Mouse (Mus musculus): ENCODE data around the gene Upk3a. TPM values are rescaled to one million over a fixed set of nuclear protein-coding genes. Genes with fewer than 3 reads are reported as not detected.
A peak's percentile ranks its signal among the peaks of the same experiment; 100 is the strongest.

The Upk3a gene
- polyA plus RNA-seq, 1 experiment from 2014 or later: 2.1 TPM

GRCm38 (mm10) chr15:85037343-85037690 is 20.4 kb downstream of the Upk3a start:
- Histone ChIP-seq H3K4me2 (ENCODE audit: low read length) (peak overlapping the region; percentile 90), H3K27ac (ENCODE audit: low read depth) (no peak overlapping the region), H3K27me3 (replicated peaks; ENCODE audit: control insufficient read depth, insufficient read depth, low read length) (no peaks in the 10 kb centered on the region), H3K4me1 (replicated peaks; ENCODE audit: control insufficient read depth, insufficient read depth, low read length) (peaks cover 21% of the 10 kb centered on the region), H3K9me3 (ENCODE audit: control insufficient read depth, low read length) (peaks cover 3% of the 10 kb centered on the region; the same call in 1 of the 2 replicates), H3K4me3 (ENCODE audit: low read depth, low read length) (peak overlapping the region; percentile 72), H3K9ac (ENCODE audit: low read length) (peak overlapping the region; percentile 80), H3K36me3 (ENCODE audit: control insufficient read depth, insufficient read depth, low read length) (no peaks in the 10 kb centered on the region)
- DNase-seq (ENCODE audit: low spot score) (no peak), ATAC-seq (replicated peaks; ENCODE audit: low FRiP score, low TSS enrichment, low read depth) (no peak)
- WGBS: 5% methylated on average over 8 of the region's 8 CpGs

GRCm38 (mm10) chr15:85041546-85042225 is 24.7 kb downstream of the Upk3a start:
- ATAC-seq (replicated peaks; ENCODE audit: low FRiP score, low TSS enrichment, low read depth) (no peak), DNase-seq (ENCODE audit: low spot score) (no peak)
- WGBS: 72% methylated on average over 10 of the region's 10 CpGs
- no peak overlapping the region for H3K9ac ChIP-seq (ENCODE audit: low read length)
- peak overlapping the region; percentile 20; the same call in 1 of the 2 replicates for H3K4me2 ChIP-seq (ENCODE audit: low read length)
- H3K4me1 ChIP-seq (replicated peaks; ENCODE audit: control insufficient read depth, insufficient read depth, low read length): peaks cover 25% of the 10 kb centered on the region
- H3K9me3 ChIP-seq (ENCODE audit: control insufficient read depth, low read length): no peaks in the 10 kb centered on the region
- no peaks in the 10 kb centered on the region for H3K27me3 ChIP-seq (replicated peaks; ENCODE audit: control insufficient read depth, insufficient read depth, low read length)
- H3K27ac ChIP-seq (ENCODE audit: low read depth): peak overlapping the region; percentile 94
- no peak overlapping the region for H3K4me3 ChIP-seq (ENCODE audit: low read depth, low read length)
- peaks cover 14% of the 10 kb centered on the region for H3K36me3 ChIP-seq (ENCODE audit: control insufficient read depth, insufficient read depth, low read length)

- WGBS: 12% methylated on average over 4 of the region's 4 CpGs
- peak; percentile 82 for DNase-seq (ENCODE audit: low spot score)
- H3K4me3 ChIP-seq (ENCODE audit: low read depth, low read length): no peak overlapping the region
- no peaks in the 10 kb centered on the region for H3K27me3 ChIP-seq (replicated peaks; ENCODE audit: control insufficient read depth, insufficient read depth, low read length)
- peaks cover 17% of the 10 kb centered on the region for H3K36me3 ChIP-seq (ENCODE audit: control insufficient read depth, insufficient read depth, low read length)
- peak overlapping the region; percentile 25; the same call in 1 of the 2 replicates for H3K4me2 ChIP-seq (ENCODE audit: low read length)
- ATAC-seq (replicated peaks; ENCODE audit: low FRiP score, low TSS enrichment, low read depth): peak; percentile 70; the same call in 1 of the 2 replicates
- H3K4me1 ChIP-seq (replicated peaks; ENCODE audit: control insufficient read depth, insufficient read depth, low read length): peaks cover 23% of the 10 kb centered on the region
- H3K9me3 ChIP-seq (ENCODE audit: control insufficient read depth, low read length): no peaks in the 10 kb centered on the region
- no peak overlapping the region for H3K9ac ChIP-seq (ENCODE audit: low read length)
- H3K27ac ChIP-seq (ENCODE audit: low read depth): peak overlapping the region; percentile 94
These were observed 25.5 kb downstream of the Upk3a start for GRCm38 (mm10) chr15:85042361-85042954.

GRCm38 (mm10) chr15:85043116-85043515 is 26.2 kb downstream of the Upk3a start:
- Histone ChIP-seq H3K9me3 (ENCODE audit: control insufficient read depth, low read length) (no peaks in the 10 kb centered on the region), H3K4me1 (replicated peaks; ENCODE audit: control insufficient read depth, insufficient read depth, low read length) (peaks cover 20% of the 10 kb centered on the region), H3K36me3 (ENCODE audit: control insufficient read depth, insufficient read depth, low read length) (peaks cover 23% of the 10 kb centered on the region), H3K4me2 (ENCODE audit: low read length) (peak overlapping the region; percentile 25), H3K27ac (ENCODE audit: low read depth) (peak overlapping the region; percentile 94), H3K27me3 (replicated peaks; ENCODE audit: control insufficient read depth, insufficient read depth, low read length) (no peaks in the 10 kb centered on the region), H3K9ac (ENCODE audit: low read length) (peak overlapping the region; percentile 20; the same call in 1 of the 2 replicates), H3K4me3 (ENCODE audit: low read depth, low read length) (no peak overlapping the region)
- DNase-seq (ENCODE audit: low spot score): no peak
- WGBS: 45% methylated on average over 5 of the region's 5 CpGs
- no peak for ATAC-seq (replicated peaks; ENCODE audit: low FRiP score, low TSS enrichment, low read depth)

GRCm38 (mm10) chr15:85043761-85044160 is 26.8 kb downstream of the Upk3a start:
- Histone ChIP-seq H3K36me3 (ENCODE audit: control insufficient read depth, insufficient read depth, low read length) (peaks cover 29% of the 10 kb centered on the region), H3K4me2 (ENCODE audit: low read length) (no peak overlapping the region), H3K27ac (ENCODE audit: low read depth) (no peak overlapping the region), H3K27me3 (replicated peaks; ENCODE audit: control insufficient read depth, insufficient read depth, low read length) (no peaks in the 10 kb centered on the region), H3K9me3 (ENCODE audit: control insufficient read depth, low read length) (no peaks in the 10 kb centered on the region), H3K9ac (ENCODE audit: low read length) (no peak overlapping the region), H3K4me3 (ENCODE audit: low read depth, low read length) (no peak overlapping the region), H3K4me1 (replicated peaks; ENCODE audit: control insufficient read depth, insufficient read depth, low read length) (peaks cover 17% of the 10 kb centered on the region)
- no peak for ATAC-seq (replicated peaks; ENCODE audit: low FRiP score, low TSS enrichment, low read depth)
- 71% methylated on average over 5 of the region's 5 CpGs for WGBS
- DNase-seq (ENCODE audit: low spot score): no peak

- Histone ChIP-seq H3K9ac (ENCODE audit: low read length) (no peak overlapping the region), H3K4me3 (ENCODE audit: low read depth, low read length) (no peak overlapping the region), H3K36me3 (ENCODE audit: control insufficient read depth, insufficient read depth, low read length) (peaks cover 53% of the 10 kb centered on the region), H3K9me3 (ENCODE audit: control insufficient read depth, low read length) (no peaks in the 10 kb centered on the region), H3K4me2 (ENCODE audit: low read length) (no peak overlapping the region), H3K4me1 (replicated peaks; ENCODE audit: control insufficient read depth, insufficient read depth, low read length) (peaks cover 15% of the 10 kb centered on the region), H3K27me3 (replicated peaks; ENCODE audit: control insufficient read depth, insufficient read depth, low read length) (no peaks in the 10 kb centered on the region), H3K27ac (ENCODE audit: low read depth) (no peak overlapping the region)
- WGBS: 88% methylated on average over 14 of the region's 14 CpGs
- DNase-seq (ENCODE audit: low spot score) (no peak), ATAC-seq (replicated peaks; ENCODE audit: low FRiP score, low TSS enrichment, low read depth) (no peak)
These were observed 29.4 kb downstream of the Upk3a start for GRCm38 (mm10) chr15:85046230-85046950.

GRCm38 (mm10) chr15:85047865-85048264 is 30.9 kb downstream of the Upk3a start:
- Histone ChIP-seq H3K9ac (ENCODE audit: low read length) (no peak overlapping the region), H3K36me3 (ENCODE audit: control insufficient read depth, insufficient read depth, low read length) (peaks cover 66% of the 10 kb centered on the region), H3K4me2 (ENCODE audit: low read length) (no peak overlapping the region), H3K9me3 (ENCODE audit: control insufficient read depth, low read length) (no peaks in the 10 kb centered on the region), H3K27me3 (replicated peaks; ENCODE audit: control insufficient read depth, insufficient read depth, low read length) (no peaks in the 10 kb centered on the region), H3K4me1 (replicated peaks; ENCODE audit: control insufficient read depth, insufficient read depth, low read length) (peaks cover 4% of the 10 kb centered on the region; the same call in 1 of the 2 replicates), H3K4me3 (ENCODE audit: low read depth, low read length) (no peak overlapping the region), H3K27ac (ENCODE audit: low read depth) (no peak overlapping the region)
- WGBS: 89% methylated on average over 4 of the region's 4 CpGs
- ATAC-seq (replicated peaks; ENCODE audit: low FRiP score, low TSS enrichment, low read depth): no peak
- no peak for DNase-seq (ENCODE audit: low spot score)

GRCm38 (mm10) chr15:85049758-85050157 is 32.8 kb downstream of the Upk3a start:
- Histone ChIP-seq H3K27ac (ENCODE audit: low read depth) (no peak overlapping the region), H3K9me3 (ENCODE audit: control insufficient read depth, low read length) (no peaks in the 10 kb centered on the region), H3K4me3 (ENCODE audit: low read depth, low read length) (no peak overlapping the region), H3K4me2 (ENCODE audit: low read length) (no peak overlapping the region), H3K36me3 (ENCODE audit: control insufficient read depth, insufficient read depth, low read length) (peaks cover 82% of the 10 kb centered on the region), H3K4me1 (replicated peaks; ENCODE audit: control insufficient read depth, insufficient read depth, low read length) (no peaks in the 10 kb centered on the region), H3K9ac (ENCODE audit: low read length) (no peak overlapping the region), H3K27me3 (replicated peaks; ENCODE audit: control insufficient read depth, insufficient read depth, low read length) (no peaks in the 10 kb centered on the region)
- ATAC-seq (replicated peaks; ENCODE audit: low FRiP score, low TSS enrichment, low read depth) (no peak), DNase-seq (ENCODE audit: low spot score) (no peak)
- WGBS: 70% methylated on average over 1 of the region's 1 CpGs
